Mouse (Mus musculus) heart, adult 2 months (tissue): ENCODE measurements around the gene Kansl2.

Source experiments
- CTCF ChIP-seq: fragments of 200-600 bp; IDR thresholded peaks from 2 replicates; pipeline ENCODE4 v1.8.1; 2022; ENCODE audit warnings: antibody characterized with exemption, mild to moderate bottlenecking, moderate library complexity
- POLR2A ChIP-seq: fragments of 200-500 bp; IDR thresholded peaks from 2 replicates; pipeline ENCODE4 v1.6.1; 2011; ENCODE audit warnings: mild to moderate bottlenecking, low read depth, low read length, control low read depth; ENCODE audit not compliant: insufficient read depth

- peak; percentile 67 for TF ChIP-seq CTCF
- TF ChIP-seq POLR2A: peak; percentile 96
These were observed 33.4 kb upstream of the Kansl2 start for GRCm38 (mm10) chr15:98567278-98568134.
